Mouse (Mus musculus): ENCODE results near the gene Wfdc6b. TPM values are rescaled to one million over a fixed set of nuclear protein-coding genes. Genes with fewer than 3 reads are reported as not detected.
A peak's percentile ranks its signal among the peaks of the same experiment; 100 is the strongest.
"Not testable (repeated sequence)": the region's sequence is repeated elsewhere in the genome, so short reads cannot be mapped to it uniquely, and the experiment has no call there.

The Wfdc6b gene
- not detected for total RNA-seq (2021)
- long read RNA-seq, experiment 1 = 0 reads
- long read RNA-seq, experiment 2 = 0 reads

- DNase-seq = peak; percentile 70
Measured at GRCm38 (mm10) chr2:164613471-164613870, at the start of gene Wfdc6b, which contains the start of gene Wfdc8. TSS of gene Wfdc6b (plus strand) at chr2:164613522. TSS of gene Wfdc8 (minus strand) at chr2:164613626.

- no peak for DNase-seq
Measured at GRCm38 (mm10) chr2:164564346-164564745, 49.0 kb upstream of the Wfdc6b start.

- no peak for DNase-seq
Measured at GRCm38 (mm10) chr2:164566997-164567396, 46.3 kb upstream of the Wfdc6b start.

- no peak for DNase-seq
Measured at GRCm38 (mm10) chr2:164567460-164567859, 45.9 kb upstream of the Wfdc6b start.

GRCm38 (mm10) chr2:164573359-164573758 lies 40.0 kb upstream of the Wfdc6b start, which contains the start of gene Spint3:
TSS of gene Spint3 (minus strand) at chr2:164573459.
- not testable (repeated sequence) for DNase-seq

GRCm38 (mm10) chr2:164585025-164585725 lies 28.1 kb upstream of the Wfdc6b start, which contains the start of gene Wfdc6a:
TSS of gene Wfdc6a (minus strand) at chr2:164585447.
- peak; percentile 46 for DNase-seq

GRCm38 (mm10) chr2:164592014-164592413 lies 21.3 kb upstream of the Wfdc6b start:
- DNase-seq = peak; percentile 51

GRCm38 (mm10) chr2:164593494-164593893 lies 19.8 kb upstream of the Wfdc6b start, which contains the start of gene Eppin:
TSS of gene Eppin (minus strand) at chr2:164593594.
- no peak for DNase-seq

- DNase-seq = no peak
Measured at GRCm38 (mm10) chr2:164600179-164600578, 13.1 kb upstream of the Wfdc6b start.

GRCm38 (mm10) chr2:164603482-164603881 lies 9.8 kb upstream of the Wfdc6b start:
- DNase-seq = no peak

- no peak for DNase-seq
Measured at GRCm38 (mm10) chr2:164604411-164604810, 8.9 kb upstream of the Wfdc6b start.

GRCm38 (mm10) chr2:164608781-164609180 lies 4.5 kb upstream of the Wfdc6b start:
- peak; percentile 48 for DNase-seq

GRCm38 (mm10) chr2:164615386-164615785 lies 2.1 kb downstream of the Wfdc6b start:
- no peak for DNase-seq

GRCm38 (mm10) chr2:164619050-164619449 lies 5.7 kb downstream of the Wfdc6b start:
- DNase-seq = no peak

- no peak for DNase-seq
Measured at GRCm38 (mm10) chr2:164621775-164622174, 8.5 kb downstream of the Wfdc6b start.

- no peak for DNase-seq
Measured at GRCm38 (mm10) chr2:164635266-164635665, 21.9 kb downstream of the Wfdc6b start.

- no peak for DNase-seq
Measured at GRCm38 (mm10) chr2:164638696-164639095, 25.4 kb downstream of the Wfdc6b start, which contains the start of gene Wfdc16. TSS of gene Wfdc16 (minus strand) at chr2:164638796.

- no peak for DNase-seq
Measured at GRCm38 (mm10) chr2:164641129-164641528, 27.8 kb downstream of the Wfdc6b start.

GRCm38 (mm10) chr2:164641881-164642673 lies 28.8 kb downstream of the Wfdc6b start:
- DNase-seq = peak; percentile 42

- DNase-seq = peak; percentile 72
Measured at GRCm38 (mm10) chr2:164655858-164656257, 42.5 kb downstream of the Wfdc6b start, which contains the start of gene Wfdc10. TSS of gene Wfdc10 (plus strand) at chr2:164656046.

- DNase-seq = no peak
Measured at GRCm38 (mm10) chr2:164656483-164656882, 43.2 kb downstream of the Wfdc6b start, which contains the start of gene Wfdc9. TSS of gene Wfdc9 (minus strand) at chr2:164656583.

- DNase-seq = no peak
Measured at GRCm38 (mm10) chr2:164664851-164665250, 51.5 kb downstream of the Wfdc6b start.

Measured in adrenal gland, postnatal 10 days (tissue).